Mouse (Mus musculus) intestine, embryonic 15.5 days (tissue): Measurements from ENCODE around the gene Irf4. TPM values are rescaled to one million over a fixed set of nuclear protein-coding genes. Genes with fewer than 3 reads are reported as not detected.
A peak's percentile ranks its signal among the peaks of the same experiment; 100 is the strongest.

ENCODE experiments used
- ATAC-seq: fragments of 200-750 bp; cut with Nextera tagmentation; 2 replicates; pipeline ENCODE4 v1.8.0; 2017; ENCODE audit warnings: moderate TSS enrichment, moderate library complexity
- H3K27ac ChIP-seq: fragments of 300-500 bp; sonication (generic); 2 replicates; pipeline ENCODE4 v1.5.1; 2015; ENCODE audit warnings: mild to moderate bottlenecking, inconsistent platforms
- H3K27me3 ChIP-seq: fragments of 300-500 bp; sonication (generic); replicated peaks from 2 replicates; pipeline ENCODE4 v1.6.1; 2015; ENCODE audit warnings: inconsistent platforms
- H3K36me3 ChIP-seq: fragments of 300-500 bp; sonication (generic); 2 replicates; pipeline ENCODE4 v1.6.1; 2015; ENCODE audit warnings: inconsistent platforms
- H3K4me1 ChIP-seq: fragments of 300-500 bp; sonication (generic); replicated peaks from 2 replicates; pipeline ENCODE4 v1.6.1; 2015; ENCODE audit warnings: inconsistent platforms
- H3K4me2 ChIP-seq: fragments of 300-500 bp; sonication (generic); replicated peaks from 2 replicates; pipeline ENCODE4 v1.6.1; 2015; ENCODE audit warnings: mild to moderate bottlenecking, inconsistent platforms
- H3K4me3 ChIP-seq: fragments of 300-500 bp; sonication (generic); replicated peaks from 2 replicates; pipeline ENCODE4 v1.5.1; 2015; ENCODE audit warnings: inconsistent platforms
- H3K9ac ChIP-seq: fragments of 300-500 bp; sonication (generic); 2 replicates; pipeline ENCODE4 v1.6.1; 2015; ENCODE audit warnings: inconsistent platforms
- H3K9me3 ChIP-seq: fragments of 300-500 bp; sonication (generic); 2 replicates; pipeline ENCODE4 v1.6.1; 2016; ENCODE audit warnings: inconsistent platforms
- WGBS: fragments of 180-500 bp; shearing (Covaris S2); methylation state at CpG from one replicate; pipeline ENCODE4 v1.1.7; 2015; 5-methylcytosine and 5-hydroxymethylcytosine counted together
- polyA plus RNA-seq: library from polyadenylated mRNA; unstranded; fragments of >200 nt; fragmentation: Nextera tagmentation; extraction: Ambion mirVana; gene quantifications from 2 replicates; pipeline ENCODE4 v1.2.1, GENCODE M21; 2015

The Irf4 gene
- polyA plus RNA-seq, result 0.11 and 0.18 TPM in 2 replicates

GRCm38 (mm10) chr13:30749021-30749556, at the start of gene Irf4:
Irf4 (plus strand) TSS chr13:30749226.
- Histone ChIP-seq H3K36me3 (no peaks in the 10 kb centered on the region), H3K27ac (no peak within 1 kb of the TSS), H3K9ac (no peak within 1 kb of the TSS), H3K4me3 (peak within 1 kb of the TSS; percentile 38), H3K4me2 (peak within 1 kb of the TSS; percentile 80), H3K27me3 (peaks cover 45% of the 10 kb centered on the region), H3K4me1 (peaks cover 15% of the 10 kb centered on the region), H3K9me3 (no peaks in the 10 kb centered on the region)
- 2% methylated on average over 21 of the region's 21 CpGs for WGBS
- peak; percentile 93 for ATAC-seq

- Histone ChIP-seq H3K9me3 (no peaks in the 10 kb centered on the region), H3K27ac (no peak overlapping the region), H3K9ac (no peak overlapping the region), H3K36me3 (no peaks in the 10 kb centered on the region), H3K27me3 (no peaks in the 10 kb centered on the region), H3K4me1 (no peaks in the 10 kb centered on the region), H3K4me2 (no peak overlapping the region), H3K4me3 (no peak overlapping the region)
- ATAC-seq, result no peak
- 96% methylated on average over 5 of the region's 5 CpGs for WGBS
Observed at GRCm38 (mm10) chr13:30702695-30703094, 46.3 kb upstream of the Irf4 start.

GRCm38 (mm10) chr13:30704246-30705095, 44.6 kb upstream of the Irf4 start:
- no peak overlapping the region for H3K27ac ChIP-seq
- no peaks in the 10 kb centered on the region for H3K36me3 ChIP-seq
- H3K27me3 ChIP-seq, result no peaks in the 10 kb centered on the region
- H3K9me3 ChIP-seq, result no peaks in the 10 kb centered on the region
- H3K4me3 ChIP-seq, result no peak overlapping the region
- WGBS, result 82% methylated on average over 8 of the region's 8 CpGs
- ATAC-seq, result no peak
- H3K9ac ChIP-seq, result no peak overlapping the region
- no peaks in the 10 kb centered on the region for H3K4me1 ChIP-seq
- H3K4me2 ChIP-seq, result no peak overlapping the region

GRCm38 (mm10) chr13:30711066-30711465, 38.0 kb upstream of the Irf4 start:
- Histone ChIP-seq H3K27me3 (no peaks in the 10 kb centered on the region), H3K4me1 (no peaks in the 10 kb centered on the region), H3K9ac (no peak overlapping the region), H3K4me3 (no peak overlapping the region), H3K4me2 (no peak overlapping the region), H3K36me3 (no peaks in the 10 kb centered on the region), H3K27ac (no peak overlapping the region), H3K9me3 (no peaks in the 10 kb centered on the region)
- ATAC-seq, result no peak
- 80% methylated on average over 2 of the region's 2 CpGs for WGBS

- ATAC-seq, result no peak
- H3K36me3 ChIP-seq, result no peaks in the 10 kb centered on the region
Observed at GRCm38 (mm10) chr13:30711711-30712110, 37.3 kb upstream of the Irf4 start.

GRCm38 (mm10) chr13:30712280-30712679, 36.7 kb upstream of the Irf4 start:
- 71% methylated on average over 6 of the region's 6 CpGs for WGBS
- no peaks in the 10 kb centered on the region for H3K36me3 ChIP-seq
- H3K4me2 ChIP-seq, result no peak overlapping the region
- H3K27ac ChIP-seq, result no peak overlapping the region
- H3K9ac ChIP-seq, result no peak overlapping the region
- ATAC-seq, result no peak
- no peaks in the 10 kb centered on the region for H3K27me3 ChIP-seq
- no peaks in the 10 kb centered on the region for H3K9me3 ChIP-seq
- no peak overlapping the region for H3K4me3 ChIP-seq
- H3K4me1 ChIP-seq, result no peaks in the 10 kb centered on the region

More at GRCm38 (mm10) chr13:30711711-30712110, 37.3 kb upstream of the Irf4 start:
- H3K9me3 ChIP-seq, result no peaks in the 10 kb centered on the region
- H3K9ac ChIP-seq, result no peak overlapping the region
- 92% methylated on average over 3 of the region's 3 CpGs for WGBS
- H3K27ac ChIP-seq, result no peak overlapping the region
- H3K4me3 ChIP-seq, result no peak overlapping the region
- no peak overlapping the region for H3K4me2 ChIP-seq
- no peaks in the 10 kb centered on the region for H3K27me3 ChIP-seq
- H3K4me1 ChIP-seq, result no peaks in the 10 kb centered on the region

- Histone ChIP-seq H3K36me3 (no peaks in the 10 kb centered on the region), H3K4me3 (no peak overlapping the region), H3K4me1 (no peaks in the 10 kb centered on the region), H3K9me3 (no peaks in the 10 kb centered on the region), H3K27me3 (no peaks in the 10 kb centered on the region), H3K27ac (no peak overlapping the region), H3K9ac (no peak overlapping the region), H3K4me2 (no peak overlapping the region)
- ATAC-seq, result no peak
- WGBS, result 47% methylated on average over 3 of the region's 3 CpGs
Observed at GRCm38 (mm10) chr13:30713621-30714020, 35.4 kb upstream of the Irf4 start.

GRCm38 (mm10) chr13:30714552-30714951, 34.5 kb upstream of the Irf4 start:
- Histone ChIP-seq H3K36me3 (no peaks in the 10 kb centered on the region), H3K9ac (no peak overlapping the region), H3K4me1 (no peaks in the 10 kb centered on the region), H3K27me3 (no peaks in the 10 kb centered on the region), H3K27ac (no peak overlapping the region), H3K9me3 (no peaks in the 10 kb centered on the region), H3K4me3 (no peak overlapping the region), H3K4me2 (no peak overlapping the region)
- WGBS, result 72% methylated on average over 6 of the region's 6 CpGs
- ATAC-seq, result no peak

GRCm38 (mm10) chr13:30715060-30715459, 34.0 kb upstream of the Irf4 start:
- Histone ChIP-seq H3K4me3 (no peak overlapping the region), H3K9me3 (no peaks in the 10 kb centered on the region), H3K4me1 (no peaks in the 10 kb centered on the region), H3K27me3 (no peaks in the 10 kb centered on the region), H3K9ac (no peak overlapping the region), H3K4me2 (no peak overlapping the region), H3K27ac (no peak overlapping the region), H3K36me3 (no peaks in the 10 kb centered on the region)
- no peak for ATAC-seq
- WGBS, result 82% methylated on average over 7 of the region's 7 CpGs

- H3K4me3 ChIP-seq, result no peak overlapping the region
- 86% methylated on average over 4 of the region's 4 CpGs for WGBS
- no peak for ATAC-seq
- H3K9ac ChIP-seq, result no peak overlapping the region
- no peaks in the 10 kb centered on the region for H3K27me3 ChIP-seq
- H3K4me2 ChIP-seq, result no peak overlapping the region
- H3K36me3 ChIP-seq, result no peaks in the 10 kb centered on the region
- H3K4me1 ChIP-seq, result no peaks in the 10 kb centered on the region
- H3K27ac ChIP-seq, result no peak overlapping the region
- no peaks in the 10 kb centered on the region for H3K9me3 ChIP-seq
Observed at GRCm38 (mm10) chr13:30715573-30715972, 33.5 kb upstream of the Irf4 start.

GRCm38 (mm10) chr13:30716611-30717010, 32.4 kb upstream of the Irf4 start:
- Histone ChIP-seq H3K4me2 (no peak overlapping the region), H3K9ac (no peak overlapping the region), H3K4me3 (no peak overlapping the region), H3K36me3 (no peaks in the 10 kb centered on the region), H3K27me3 (no peaks in the 10 kb centered on the region), H3K9me3 (no peaks in the 10 kb centered on the region), H3K4me1 (no peaks in the 10 kb centered on the region), H3K27ac (no peak overlapping the region)
- 73% methylated on average over 5 of the region's 5 CpGs for WGBS
- ATAC-seq, result no peak

- Histone ChIP-seq H3K9me3 (no peaks in the 10 kb centered on the region), H3K9ac (no peak overlapping the region), H3K4me1 (peaks cover 6% of the 10 kb centered on the region; the same call in 1 of the 2 replicates), H3K4me2 (no peak overlapping the region), H3K27me3 (no peaks in the 10 kb centered on the region), H3K4me3 (no peak overlapping the region), H3K27ac (no peak overlapping the region), H3K36me3 (no peaks in the 10 kb centered on the region)
- no peak for ATAC-seq
- WGBS, result 14% methylated on average over 7 of the region's 7 CpGs
Observed at GRCm38 (mm10) chr13:30722601-30723000, 26.4 kb upstream of the Irf4 start.

- Histone ChIP-seq H3K36me3 (no peaks in the 10 kb centered on the region), H3K27me3 (no peaks in the 10 kb centered on the region), H3K4me2 (no peak overlapping the region), H3K9me3 (no peaks in the 10 kb centered on the region), H3K27ac (no peak overlapping the region), H3K4me1 (peaks cover 6% of the 10 kb centered on the region; the same call in 1 of the 2 replicates), H3K4me3 (no peak overlapping the region), H3K9ac (no peak overlapping the region)
- ATAC-seq, result no peak
- 33% methylated on average over 5 of the region's 5 CpGs for WGBS
Observed at GRCm38 (mm10) chr13:30723258-30723657, 25.8 kb upstream of the Irf4 start.
